Mouse (Mus musculus): Measurements from ENCODE around the gene C130073F10Rik. TPM values are rescaled to one million over a fixed set of nuclear protein-coding genes. Genes with fewer than 3 reads are reported as not detected.
"Not testable (repeated sequence)": the region's sequence is repeated elsewhere in the genome, so short reads cannot be mapped to it uniquely, and the experiment has no call there.

The C130073F10Rik gene
- total RNA-seq (2015; ENCODE audit: low replicate concordance) (not detected in 2 replicates), total RNA-seq (2017; ENCODE audit: low replicate concordance) (not detected in 2 replicates)

- no peak for ATAC-seq (replicated peaks; ENCODE audit: low FRiP score, poor library complexity, severe bottlenecking)
Measured at GRCm38 (mm10) chr4:101893656-101894420, at the start of gene C130073F10Rik. Gene C130073F10Rik, minus strand, starts transcription at chr4:101893789.

- ATAC-seq (replicated peaks; ENCODE audit: low FRiP score, poor library complexity, severe bottlenecking): not testable (repeated sequence)
Measured at GRCm38 (mm10) chr4:101940107-101940506, 46.5 kb upstream of the C130073F10Rik start, which contains the start of gene Gm12794. Gene Gm12794, plus strand, starts transcription at chr4:101940407.

GRCm38 (mm10) chr4:101908821-101909220, 15.2 kb upstream of the C130073F10Rik start, which contains the start of gene Gm12800:
Gene Gm12800, plus strand, starts transcription at chr4:101909121.
- not testable (repeated sequence) for ATAC-seq (replicated peaks; ENCODE audit: low FRiP score, poor library complexity, severe bottlenecking)

- no peak for ATAC-seq (replicated peaks; ENCODE audit: low FRiP score, poor library complexity, severe bottlenecking)
Measured at GRCm38 (mm10) chr4:101889377-101889776, 4.2 kb downstream of the C130073F10Rik start.

GRCm38 (mm10) chr4:101883641-101884040, 9.9 kb downstream of the C130073F10Rik start:
- ATAC-seq (replicated peaks; ENCODE audit: low FRiP score, poor library complexity, severe bottlenecking): no peak

GRCm38 (mm10) chr4:101875687-101876086, 17.9 kb downstream of the C130073F10Rik start:
- ATAC-seq (replicated peaks; ENCODE audit: low FRiP score, poor library complexity, severe bottlenecking): not testable (repeated sequence)

GRCm38 (mm10) chr4:101872031-101872430, 21.6 kb downstream of the C130073F10Rik start:
- not testable (repeated sequence) for ATAC-seq (replicated peaks; ENCODE audit: low FRiP score, poor library complexity, severe bottlenecking)

- no peak for ATAC-seq (replicated peaks; ENCODE audit: low FRiP score, poor library complexity, severe bottlenecking)
Measured at GRCm38 (mm10) chr4:101862289-101862688, 31.3 kb downstream of the C130073F10Rik start.

- ATAC-seq (replicated peaks; ENCODE audit: low FRiP score, poor library complexity, severe bottlenecking): no peak
Measured at GRCm38 (mm10) chr4:101860873-101861272, 32.7 kb downstream of the C130073F10Rik start.

GRCm38 (mm10) chr4:101850908-101851307, 42.7 kb downstream of the C130073F10Rik start:
- ATAC-seq (replicated peaks; ENCODE audit: low FRiP score, poor library complexity, severe bottlenecking): no peak

- ATAC-seq (replicated peaks; ENCODE audit: low FRiP score, poor library complexity, severe bottlenecking): not testable (repeated sequence)
Measured at GRCm38 (mm10) chr4:101843923-101844322, 49.7 kb downstream of the C130073F10Rik start, which contains the start of gene B020004J07Rik. Gene B020004J07Rik, minus strand, starts transcription at chr4:101844023.

Other genes with a start within 250 kb of the C130073F10Rik start
- gene Leprot, start 246.1 kb downstream of the C130073F10Rik start, total RNA-seq (2015; ENCODE audit: low replicate concordance): 16.1 and 21.9 TPM in 2 replicates
- 26.3 and 31.0 TPM in 2 replicates for gene Leprot, start 246.1 kb downstream of the C130073F10Rik start, total RNA-seq (2017; ENCODE audit: low replicate concordance)
- 33.0 TPM in 1 of 2 replicates, not detected in the other for gene Lepr, start 176.4 kb downstream of the C130073F10Rik start, total RNA-seq (2015; ENCODE audit: low replicate concordance)
- 1.3 and 7.9 TPM in 2 replicates for gene Lepr, start 176.4 kb downstream of the C130073F10Rik start, total RNA-seq (2017; ENCODE audit: low replicate concordance)
- not detected in 2 replicates for gene B020004J07Rik, start 49.8 kb downstream of the C130073F10Rik start, total RNA-seq (2015; ENCODE audit: low replicate concordance)
- gene B020004J07Rik, start 49.8 kb downstream of the C130073F10Rik start, total RNA-seq (2017; ENCODE audit: low replicate concordance): not detected in 2 replicates
- not detected in 2 replicates for gene Gm12800, start 15.3 kb upstream of the C130073F10Rik start, total RNA-seq (2015; ENCODE audit: low replicate concordance)
- not detected in 2 replicates for gene Gm12800, start 15.3 kb upstream of the C130073F10Rik start, total RNA-seq (2017; ENCODE audit: low replicate concordance)
- not detected in 2 replicates for gene Gm12794, start 46.6 kb upstream of the C130073F10Rik start, total RNA-seq (2015; ENCODE audit: low replicate concordance)
- not detected in 2 replicates for gene Gm12794, start 46.6 kb upstream of the C130073F10Rik start, total RNA-seq (2017; ENCODE audit: low replicate concordance)
- gene Gm12790, start 87.3 kb upstream of the C130073F10Rik start, total RNA-seq (2015; ENCODE audit: low replicate concordance): not detected in 2 replicates
- not detected in 2 replicates for gene Gm12790, start 87.3 kb upstream of the C130073F10Rik start, total RNA-seq (2017; ENCODE audit: low replicate concordance)
- not detected in 2 replicates for gene Gm12789, start 92.8 kb upstream of the C130073F10Rik start, total RNA-seq (2015; ENCODE audit: low replicate concordance)
- not detected in 2 replicates for gene Gm12789, start 92.8 kb upstream of the C130073F10Rik start, total RNA-seq (2017; ENCODE audit: low replicate concordance)
- gene Pde4b, start 193.8 kb upstream of the C130073F10Rik start, total RNA-seq (2015; ENCODE audit: low replicate concordance): 4.0 and 5.4 TPM in 2 replicates
- gene Pde4b, start 193.8 kb upstream of the C130073F10Rik start, total RNA-seq (2017; ENCODE audit: low replicate concordance): 2.3 and 3.5 TPM in 2 replicates